Mouse (Mus musculus) kidney, postnatal 0 days (tissue): Measurements from ENCODE around the gene Spata31. TPM values are rescaled to one million over a fixed set of nuclear protein-coding genes. Genes with fewer than 3 reads are reported as not detected.

ENCODE experiments used
- ATAC-seq: fragments of 200-750 bp; cut with Nextera tagmentation; replicated peaks from 2 replicates; pipeline ENCODE4 v1.8.0; 2017; ENCODE audit warnings: low read depth, moderate number of reproducible peaks, moderate TSS enrichment, moderate library complexity; ENCODE audit not compliant: low FRiP score
- DNase-seq: peaks from one replicate; pipeline ENCODE4 v3.0.0-alpha.2; 2016; ENCODE audit warnings: low spot score
- H3K27ac ChIP-seq: fragments of 300-500 bp; sonication (generic); 2 replicates; pipeline ENCODE4 v1.5.1; 2014; ENCODE audit warnings: mild to moderate bottlenecking
- H3K27me3 ChIP-seq: fragments of 300-500 bp; sonication (generic); 2 replicates; pipeline ENCODE4 v1.6.1; 2014; ENCODE audit warnings: low read length, mixed read lengths; ENCODE audit not compliant: insufficient read depth
- H3K36me3 ChIP-seq: fragments of 300-500 bp; sonication (generic); 2 replicates; pipeline ENCODE4 v1.6.1; 2014; ENCODE audit warnings: low read length, mixed read lengths; ENCODE audit not compliant: insufficient read depth
- H3K4me1 ChIP-seq: fragments of 300-500 bp; sonication (generic); replicated peaks from 2 replicates; pipeline ENCODE4 v1.6.1; 2014; ENCODE audit warnings: antibody characterized with exemption, low read length, mixed read lengths; ENCODE audit not compliant: insufficient read depth
- H3K4me2 ChIP-seq: fragments of 300-500 bp; sonication (generic); 2 replicates; pipeline ENCODE4 v1.6.1; 2014; ENCODE audit warnings: mild to moderate bottlenecking, low read length, moderate library complexity, mixed read lengths
- H3K4me3 ChIP-seq: fragments of 300-500 bp; sonication (generic); replicated peaks from 2 replicates; pipeline ENCODE4 v1.5.1; 2014; ENCODE audit warnings: low read depth, low read length
- H3K9ac ChIP-seq: fragments of 300-500 bp; sonication (generic); 2 replicates; pipeline ENCODE4 v1.6.1; 2014; ENCODE audit warnings: low read depth, low read length
- H3K9me3 ChIP-seq: fragments of 300-500 bp; sonication (generic); replicated peaks from 2 replicates; pipeline ENCODE4 v1.6.1; 2016; ENCODE audit warnings: low read length, inconsistent platforms, mixed read lengths
- CTCF ChIP-seq: IDR thresholded peaks from 2 replicates; pipeline ENCODE4 v1.5.1; 2016; ENCODE audit warnings: antibody characterized with exemption, low read depth, mild to moderate bottlenecking, moderate library complexity
- WGBS: fragments of 180-500 bp; shearing (Covaris S2); extraction: QIAGEN DNeasy Blood & Tissue Kit; methylation state at CpG from one replicate; pipeline ENCODE4 v1.1.7; 2014; 5-methylcytosine and 5-hydroxymethylcytosine counted together
- polyA plus RNA-seq: library from polyadenylated mRNA; unstranded; fragments of >200 nt; fragmentation: Nextera tagmentation; extraction: Ambion mirVana; gene quantifications from 2 replicates; pipeline ENCODE4 v1.2.1, GENCODE M21; 2015

Spata31 gene
- not detected in 2 replicates for polyA plus RNA-seq

- Histone ChIP-seq H3K27me3 (no peaks in the 10 kb centered on the region), H3K36me3 (no peaks in the 10 kb centered on the region), H3K9ac (no peak within 1 kb of the TSS), H3K4me2 (no peak within 1 kb of the TSS), H3K4me3 (no peak within 1 kb of the TSS), H3K4me1 (no peaks in the 10 kb centered on the region), H3K27ac (no peak within 1 kb of the TSS), H3K9me3 (no peaks in the 10 kb centered on the region)
- TF ChIP-seq CTCF = no peak
- ATAC-seq (no peak), DNase-seq (no peak)
- 60% methylated on average over 1 of the region's 1 CpGs for WGBS
Observed at GRCm38 (mm10) chr13:64917191-64917590, at the start of gene Spata31. Gene Spata31 (plus strand): TSS chr13:64917406.

- 25% methylated on average over 1 of the region's 1 CpGs for WGBS
- ATAC-seq (no peak), DNase-seq (no peak)
- Histone ChIP-seq H3K9me3 (no peaks in the 10 kb centered on the region), H3K4me1 (no peaks in the 10 kb centered on the region; the same call in 1 of the 2 replicates), H3K9ac (no peak overlapping the region), H3K4me3 (no peak overlapping the region), H3K27me3 (no peaks in the 10 kb centered on the region), H3K27ac (no peak overlapping the region), H3K36me3 (no peaks in the 10 kb centered on the region), H3K4me2 (no peak overlapping the region)
- TF ChIP-seq CTCF = no peak
Observed at GRCm38 (mm10) chr13:64903132-64903531, 14.1 kb upstream of the Spata31 start.

- H3K4me1 ChIP-seq = no peaks in the 10 kb centered on the region; the same call in 1 of the 2 replicates
- H3K36me3 ChIP-seq = no peaks in the 10 kb centered on the region
- 12% methylated on average over 16 of the region's 16 CpGs for WGBS
- H3K27me3 ChIP-seq = no peaks in the 10 kb centered on the region
- no peak within 1 kb of the TSS for H3K27ac ChIP-seq
- H3K9me3 ChIP-seq = no peaks in the 10 kb centered on the region
- H3K4me2 ChIP-seq = peak within 1 kb of the TSS; percentile 37; the same call in 1 of the 2 replicates
- no peak within 1 kb of the TSS for H3K4me3 ChIP-seq
- peak; percentile 59 for DNase-seq
- no peak within 1 kb of the TSS for H3K9ac ChIP-seq
- peak; percentile 59; the same call in 1 of the 2 replicates for ATAC-seq
- peak; percentile 70 for TF ChIP-seq CTCF
Observed at GRCm38 (mm10) chr13:64903585-64904208, 13.5 kb upstream of the Spata31 start, which contains the start of gene Cntnap3. Gene Cntnap3 (minus strand): TSS chr13:64903955.

Other genes starting within 250 kb of the Spata31 start
- 0.31 and 0.42 TPM in 2 replicates for gene Cntnap3, start 13.5 kb upstream of the Spata31 start, polyA plus RNA-seq
- gene Spata31d1c, start 115.7 kb downstream of the Spata31 start, polyA plus RNA-seq = not detected in 2 replicates
- gene Prss47, start 135.4 kb downstream of the Spata31 start, polyA plus RNA-seq = not detected in 2 replicates
- gene Mfsd14b, start 195.6 kb downstream of the Spata31 start, polyA plus RNA-seq = 52.4 and 53.9 TPM in 2 replicates
- not detected in 2 replicates for gene Olfr465-ps1, start 220.7 kb downstream of the Spata31 start, polyA plus RNA-seq
- gene Olfr466, start 232.8 kb downstream of the Spata31 start, polyA plus RNA-seq = not detected in 2 replicates